Mouse (Mus musculus): ENCODE data around the gene Robo4.

- TF ChIP-seq CTCF (IDR thresholded peaks at IDR 0.05; ENCODE audit: extremely low read depth, insufficient read depth, insufficient read length, insufficient replicate concordance) (no peak), POLR2A (IDR thresholded peaks at IDR 0.05; ENCODE audit: low read depth, low read length) (no peak)
These were observed 58.6 kb downstream of the Robo4 start for GRCm38 (mm10) chr9:37460043-37460960.
